Comparison of ENCODE assay signal across 8 mouse cellular contexts in the genomic region with DNA sequence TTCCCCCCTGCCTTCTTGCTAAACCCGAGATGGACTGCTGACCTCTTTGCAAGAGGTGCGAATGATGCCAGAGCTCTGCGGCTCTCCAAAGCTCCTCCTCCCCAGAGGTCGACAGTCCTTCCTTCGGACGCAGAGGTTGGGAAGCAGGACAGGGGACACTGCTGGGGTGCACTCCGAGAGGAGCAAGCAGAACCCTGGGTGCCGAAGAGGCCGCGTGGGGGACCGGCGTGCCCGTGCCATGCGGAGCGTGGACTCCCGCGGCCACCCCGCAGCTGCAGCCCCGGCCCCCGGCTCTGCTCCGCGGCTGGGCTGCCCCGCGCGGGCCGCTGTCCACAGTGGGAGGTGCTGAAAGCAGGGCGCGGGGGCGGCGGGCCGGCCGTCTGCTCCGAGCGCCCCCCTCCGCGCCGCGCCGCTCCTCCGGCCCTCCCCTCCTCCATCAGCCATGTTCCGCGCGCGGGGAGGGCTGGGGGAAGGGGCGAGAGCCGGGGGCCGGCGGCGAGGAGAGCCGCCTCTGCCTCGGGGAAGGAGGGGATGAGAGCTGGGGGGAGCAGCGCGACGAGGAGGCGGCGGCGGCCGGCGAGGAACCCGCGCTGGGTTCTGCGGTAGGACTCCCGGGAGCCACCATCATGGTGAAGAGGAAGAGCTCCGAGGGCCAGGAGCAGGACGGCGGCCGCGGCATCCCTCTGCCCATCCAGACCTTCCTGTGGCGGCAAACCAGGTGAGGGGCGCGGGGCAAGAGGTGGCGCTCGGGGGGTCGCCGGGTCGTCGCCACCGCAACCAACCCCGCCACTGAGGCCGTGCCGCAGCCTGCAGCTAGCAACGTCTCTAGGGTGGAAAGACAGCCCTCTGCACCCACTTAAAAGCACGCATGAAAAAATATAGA. TPM values are rescaled to one million over a fixed set of nuclear protein-coding genes. Genes with fewer than 3 reads are reported as not detected.
DNase-seq lines count a peak whose midpoint lies in the region; ATAC-seq and TF ChIP-seq lines count a peak whose summit lies in the region.

A gene (plus strand): TSS at position 547 of the 883 bp plus-strand sequence.

- TF ChIP-seq CTCF in left cerebral cortex, adult 2 months (IDR thresholded peaks at IDR 0.05) = no peak

- H3K27ac ChIP-seq in forebrain, embryonic 12.5 days = peak within 1 kb of the TSS; percentile 31; the same call in 1 of the 2 replicates
- peak within 1 kb of the TSS; percentile 86 for H3K27ac ChIP-seq in hindbrain, embryonic 10.5 days
- peak within 1 kb of the TSS; percentile 90 for H3K27ac ChIP-seq in left cerebral cortex, adult 2 months

- peak within 1 kb of the TSS; percentile 73 for H3K9ac ChIP-seq in forebrain, embryonic 12.5 days

- peak within 1 kb of the TSS; percentile 72 for H3K4me3 ChIP-seq in forebrain, embryonic 12.5 days (replicated peaks)
- H3K4me3 ChIP-seq in hindbrain, embryonic 10.5 days = peak within 1 kb of the TSS; percentile 75
- peak within 1 kb of the TSS; percentile 71 for H3K4me3 ChIP-seq in left cerebral cortex, adult 2 months

- H3K9me3 ChIP-seq in forebrain, embryonic 12.5 days = no peaks in the 10 kb centered on the region
- H3K9me3 ChIP-seq in hindbrain, embryonic 10.5 days = no peaks in the 10 kb centered on the region

- WGBS in forebrain, embryonic 12.5 days = under 1% methylated on average over 54 of the region's 83 CpGs
- WGBS in hindbrain, embryonic 10.5 days = under 1% methylated on average over 80 of the region's 83 CpGs

- no peaks in the 10 kb centered on the region for H3K27me3 ChIP-seq in forebrain, embryonic 12.5 days
- H3K27me3 ChIP-seq in hindbrain, embryonic 10.5 days (ENCODE audit: insufficient read depth, poor library complexity, severe bottlenecking) = peaks cover 19% of the 10 kb centered on the region

- H3K4me2 ChIP-seq in forebrain, embryonic 12.5 days = peak within 1 kb of the TSS; percentile 88

- intact Hi-C loops in left cerebral cortex, adult 2 months (cut with DNase I) = loop anchor here (2.0 to 10.0 kb wide), 3 partner anchors 29 to 363 kb away; no protein-coding TSS in a partner anchor

- no peaks in the 10 kb centered on the region for H3K36me3 ChIP-seq in forebrain, embryonic 12.5 days (replicated peaks)
- H3K36me3 ChIP-seq in hindbrain, embryonic 10.5 days = no peaks in the 10 kb centered on the region

- peaks cover 9% of the 10 kb centered on the region for H3K4me1 ChIP-seq in forebrain, embryonic 12.5 days
- peaks cover 14% of the 10 kb centered on the region for H3K4me1 ChIP-seq in hindbrain, embryonic 10.5 days (replicated peaks)

- peak; percentile 96 for ATAC-seq in forebrain, embryonic 12.5 days (ENCODE audit: low FRiP score)
- ATAC-seq in megakaryocyte progenitor cell, adult 5-6 weeks (replicated peaks; ENCODE audit: poor library complexity) = peak; percentile 69
- no peak for ATAC-seq in monocyte, adult 5-6 weeks (replicated peaks; ENCODE audit: insufficient number of reproducible peaks, low FRiP score, low TSS enrichment, poor library complexity, severe bottlenecking)

- DNase-seq in WW6 (ENCODE audit: low read depth, low spot score) = peak; percentile 11
- peak; percentile 7 for DNase-seq in c-Kit-positive CD71-negative TER-119-negative erythroid progenitor cells, embryonic 14.5 days (ENCODE audit: low read depth)
- peak; percentile 67 for DNase-seq in hindbrain, embryonic 10.5 days (ENCODE audit: low spot score)
- peak; percentile 70 to 78 for DNase-seq in left cerebral cortex, adult 2 months (ENCODE audit: extremely low spot score in 1 of 2, low spot score in 2 of 2)
- peak; percentile 73 for DNase-seq in right cerebral cortex, postnatal 14 days

RNA-seq across cellular contexts. Expression of the gene that starts here (rescaled TPM):
- polyA plus RNA-seq in forebrain, embryonic 12.5 days (2016; fragmentation: Nextera tagmentation; extraction: Ambion mirVana) = 0.70 and 1.0 TPM in 2 replicates
- polyA plus RNA-seq in hindbrain, embryonic 10.5 days (2016; fragmentation: Nextera tagmentation; extraction: Ambion mirVana) = 0.44 and 0.93 TPM in 2 replicates
- 100 to 1,000 TPM; 247 to 270 TPM for total RNA-seq in left cerebral cortex, adult 2 months (2021)
- total RNA-seq in megakaryocyte progenitor cell, adult 5-6 weeks (2015) = 0.05 TPM in 1 of 2 replicates, not detected in the other
- total RNA-seq in megakaryocyte progenitor cell, adult 5-6 weeks (2017) = not detected in 2 replicates
- 0.11 TPM in 1 of 3 replicates, not detected in the others for total RNA-seq in monocyte, adult 5-6 weeks (2017)

Comparison
In these comparisons a context has a peak if more than half of its experiments do, and no peak if none do; other contexts are left out.
1. RNA of the gene that starts here (total RNA-seq): 247 to 270 TPM in left cerebral cortex, adult 2 months; 0.05 TPM in megakaryocyte progenitor cell, adult 5-6 weeks and 0.11 TPM in monocyte, adult 5-6 weeks; every median in the first group is over 100 times any median in the second.
2. Peak in DNase-seq, H3K4me3 ChIP-seq and H3K27ac ChIP-seq in hindbrain, embryonic 10.5 days; RNA of the gene not detected or under 1 TPM.
3. Peak in ATAC-seq in megakaryocyte progenitor cell, adult 5-6 weeks; RNA of the gene not detected or under 1 TPM.
4. DNase-seq: peak in every context shown above with its lines; median percentile 74 in left cerebral cortex, adult 2 months; 73 in right cerebral cortex, postnatal 14 days; 67 in hindbrain, embryonic 10.5 days; 11 in WW6; 7 in c-Kit-positive CD71-negative TER-119-negative erythroid progenitor cells, embryonic 14.5 days.
5. H3K27ac ChIP-seq: peak in every context shown above with its lines; median percentile 90 in left cerebral cortex, adult 2 months; 86 in hindbrain, embryonic 10.5 days; 31 in forebrain, embryonic 12.5 days.
6. Peak in every context shown above with its lines, with median percentiles within 50 percentile points of each other: H3K4me3 ChIP-seq.